Mouse (Mus musculus): ENCODE measurements at regions not wholly inside any gene's neighbourhood (a gene's known extent, or its start where the extent isn't known, plus 50 kb on each side); places are given as distances from the start of the nearest gene placed in this dataset.

DNA sequence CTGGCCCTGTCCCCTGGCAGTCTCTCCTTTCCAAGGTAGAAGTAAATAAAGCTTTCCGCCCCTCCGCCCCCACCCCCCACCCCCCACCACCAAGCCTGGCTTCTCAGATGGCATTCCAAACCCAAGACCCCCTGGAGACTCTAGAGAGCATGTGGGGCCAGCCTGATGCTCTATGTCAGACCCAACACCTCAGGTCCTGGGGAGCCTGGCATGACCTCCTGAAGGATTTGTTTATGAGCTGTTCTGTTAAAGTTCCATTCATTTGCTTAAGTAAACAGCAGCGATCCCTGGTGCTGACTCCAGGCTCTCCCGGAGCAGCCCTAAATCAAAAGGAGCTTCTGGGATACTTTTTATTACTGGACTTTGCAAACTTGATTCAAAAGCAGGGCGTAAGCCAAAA lies 137.3 kb upstream of the Hs3st3a1 start:
- TF ChIP-seq CTCF (IDR thresholded peaks at IDR 0.05; ENCODE audit: low read depth, low read length) (no peak), TAL1 (conservative IDR thresholded peaks at IDR 0.05; ENCODE audit: low read depth, low read length) (no peak), GATA1 (IDR thresholded peaks at IDR 0.05; ENCODE audit: borderline replicate concordance, low read length) (no peak)

All from G1E (cell line).